Mouse (Mus musculus): ENCODE measurements around the gene Cdkn2b. TPM values are rescaled to one million over a fixed set of nuclear protein-coding genes. Genes with fewer than 3 reads are reported as not detected.

Gene Cdkn2b
- total RNA-seq (2022), result 1 to 10 TPM in 2 of 4 experiments, under 1 TPM in 2; 0.78 to 1.4 (median 1.0) TPM

GRCm38 (mm10) chr4:89310491-89311254 is at the start of gene Cdkn2b:
TSS of gene Cdkn2b (minus strand) at chr4:89311039.
- DNase-seq (ENCODE audit: low spot score in 2 of 2), result peak; percentile 46 to 50

- DNase-seq (ENCODE audit: low spot score in 2 of 2), result no peak
Measured at GRCm38 (mm10) chr4:89360349-89360748, 49.5 kb upstream of the Cdkn2b start.

GRCm38 (mm10) chr4:89359506-89359905 is 48.7 kb upstream of the Cdkn2b start:
- DNase-seq (ENCODE audit: low spot score in 2 of 2), result no peak

- DNase-seq (ENCODE audit: low spot score in 2 of 2), result no peak
Measured at GRCm38 (mm10) chr4:89353935-89354334, 43.1 kb upstream of the Cdkn2b start.

- no peak for DNase-seq (ENCODE audit: low spot score in 2 of 2)
Measured at GRCm38 (mm10) chr4:89353071-89353582, 42.3 kb upstream of the Cdkn2b start.

- no peak for DNase-seq (ENCODE audit: low spot score in 2 of 2)
Measured at GRCm38 (mm10) chr4:89351474-89351873, 40.6 kb upstream of the Cdkn2b start.

- no peak for DNase-seq (ENCODE audit: low spot score in 2 of 2)
Measured at GRCm38 (mm10) chr4:89350938-89351451, 40.2 kb upstream of the Cdkn2b start.

- no peak for DNase-seq (ENCODE audit: low spot score in 2 of 2)
Measured at GRCm38 (mm10) chr4:89350391-89350790, 39.6 kb upstream of the Cdkn2b start.

GRCm38 (mm10) chr4:89348842-89349241 is 38.0 kb upstream of the Cdkn2b start:
- no peak for DNase-seq (ENCODE audit: low spot score in 2 of 2)

GRCm38 (mm10) chr4:89313461-89313860 is 2.6 kb upstream of the Cdkn2b start:
- no peak for DNase-seq (ENCODE audit: low spot score in 2 of 2)

GRCm38 (mm10) chr4:89309996-89310395 is 843 bp downstream of the Cdkn2b start:
- DNase-seq (ENCODE audit: low spot score in 2 of 2), result no peak

- no peak for DNase-seq (ENCODE audit: low spot score in 2 of 2)
Measured at GRCm38 (mm10) chr4:89308001-89308400, 2.8 kb downstream of the Cdkn2b start.

- DNase-seq (ENCODE audit: low spot score in 2 of 2), result no peak
Measured at GRCm38 (mm10) chr4:89306798-89307365, 4.0 kb downstream of the Cdkn2b start.

- DNase-seq (ENCODE audit: low spot score in 2 of 2), result no peak
Measured at GRCm38 (mm10) chr4:89305691-89306090, 5.1 kb downstream of the Cdkn2b start.

- DNase-seq (ENCODE audit: low spot score in 2 of 2), result no peak
Measured at GRCm38 (mm10) chr4:89303281-89303995, 7.4 kb downstream of the Cdkn2b start.

- DNase-seq (ENCODE audit: low spot score in 2 of 2), result no peak
Measured at GRCm38 (mm10) chr4:89302129-89302528, 8.7 kb downstream of the Cdkn2b start.

GRCm38 (mm10) chr4:89299721-89300120 is 11.1 kb downstream of the Cdkn2b start:
- no peak for DNase-seq (ENCODE audit: low spot score in 2 of 2)

- DNase-seq (ENCODE audit: low spot score in 2 of 2), result no peak
Measured at GRCm38 (mm10) chr4:89295441-89296220, 15.2 kb downstream of the Cdkn2b start.

- peak in 1 of 2 experiments; percentile 33 for DNase-seq (ENCODE audit: low spot score in 2 of 2)
Measured at GRCm38 (mm10) chr4:89294486-89295440, 16.1 kb downstream of the Cdkn2b start, which contains the start of gene Cdkn2a. TSS of gene Cdkn2a (minus strand) at chr4:89294653.

GRCm38 (mm10) chr4:89294091-89294485 is 16.8 kb downstream of the Cdkn2b start:
- DNase-seq (ENCODE audit: low spot score in 2 of 2), result no peak

Data from left cerebral cortex, adult 8-10 months (tissue).